Mouse (Mus musculus) embryonic fibroblast, embryonic 13.5 days (primary cell): ENCODE measurements around the gene Vps36. TPM values are rescaled to one million over a fixed set of nuclear protein-coding genes. Genes with fewer than 3 reads are reported as not detected.

Source experiments
- H3K27ac ChIP-seq: 2 replicates; pipeline ENCODE4 v1.5.1; 2012; ENCODE audit warnings: low read length, control low read depth, inconsistent platforms; ENCODE audit not compliant: insufficient read depth
- H3K4me1 ChIP-seq: 2 replicates; pipeline ENCODE4 v1.6.1; 2011; ENCODE audit warnings: low read length; ENCODE audit not compliant: control insufficient read depth, insufficient read depth
- H3K4me3 ChIP-seq: 2 replicates; pipeline ENCODE4 v1.5.1; 2011; ENCODE audit warnings: mild to moderate bottlenecking, control low read depth, low read length; ENCODE audit not compliant: insufficient read depth
- CTCF ChIP-seq: IDR thresholded peaks from 2 replicates; pipeline ENCODE4 v1.5.1; 2011; ENCODE audit warnings: mild to moderate bottlenecking, control low read depth, low read length, moderate library complexity, borderline replicate concordance; ENCODE audit not compliant: insufficient read depth
- POLR2A ChIP-seq: IDR thresholded peaks from 2 replicates; pipeline ENCODE4 v1.6.1; 2011; ENCODE audit warnings: low read depth, mild to moderate bottlenecking, control low read depth, low read length, moderate library complexity
- polyA plus RNA-seq: library from polyadenylated mRNA; stranded (reverse); fragments of >200 nt; gene quantifications from 2 replicates; pipeline ENCODE4 v1.2.4, GENCODE M21; 2011; ENCODE audit warnings: low read depth; ENCODE audit not compliant: missing spikeins, insufficient read length

Vps36 gene
- polyA plus RNA-seq, 1 experiment = 29.0 TPM

DNA sequence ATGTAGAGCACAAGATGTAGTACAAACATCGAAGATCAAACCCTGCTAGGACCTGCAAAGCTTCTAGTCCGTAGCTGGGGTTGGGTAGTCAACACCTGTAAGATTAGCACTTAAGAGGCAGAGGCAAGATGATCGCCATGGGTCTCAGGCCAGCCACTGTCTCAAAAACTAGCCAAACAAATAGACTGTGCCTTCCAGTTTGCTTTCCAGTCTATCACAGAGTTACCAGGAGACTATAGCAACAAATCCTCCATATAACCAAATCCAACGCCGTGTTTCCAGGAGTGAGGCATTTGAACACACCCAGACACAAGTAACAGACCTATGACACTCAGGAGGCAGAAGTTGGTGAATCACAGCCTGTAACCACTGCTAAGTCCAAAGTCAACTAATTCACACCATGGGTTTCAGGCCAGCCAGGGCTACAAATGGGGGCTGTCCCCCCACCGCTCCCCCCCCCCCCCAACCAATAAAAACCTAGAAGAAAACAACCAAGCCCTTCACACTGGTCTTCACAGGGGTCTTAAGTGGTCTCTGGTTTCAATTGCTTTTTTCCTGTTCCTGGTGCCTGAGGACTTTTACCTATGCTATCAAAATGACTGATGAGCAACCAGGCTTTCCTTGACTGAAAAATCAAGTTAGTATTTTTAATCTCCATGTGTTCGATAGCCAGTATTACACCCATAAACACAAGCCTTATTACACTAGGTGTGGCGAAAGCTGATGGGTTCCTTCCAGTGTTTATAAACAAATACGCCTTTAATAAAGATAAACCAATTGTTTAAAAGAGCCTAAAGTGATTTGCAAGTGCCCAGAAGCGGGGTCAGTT lies 27.1 kb upstream of the Vps36 start:
- 0 out of 2 replicates have a peak, but pooled peaks cover 2% of the 10 kb centered on the region for H3K4me1 ChIP-seq
- no peak for TF ChIP-seq CTCF
- no peak for TF ChIP-seq POLR2A
- peak overlapping the region; percentile 30; the same call in 1 of the 2 replicates for H3K27ac ChIP-seq
- peak overlapping the region; percentile 51 for H3K4me3 ChIP-seq

DNA sequence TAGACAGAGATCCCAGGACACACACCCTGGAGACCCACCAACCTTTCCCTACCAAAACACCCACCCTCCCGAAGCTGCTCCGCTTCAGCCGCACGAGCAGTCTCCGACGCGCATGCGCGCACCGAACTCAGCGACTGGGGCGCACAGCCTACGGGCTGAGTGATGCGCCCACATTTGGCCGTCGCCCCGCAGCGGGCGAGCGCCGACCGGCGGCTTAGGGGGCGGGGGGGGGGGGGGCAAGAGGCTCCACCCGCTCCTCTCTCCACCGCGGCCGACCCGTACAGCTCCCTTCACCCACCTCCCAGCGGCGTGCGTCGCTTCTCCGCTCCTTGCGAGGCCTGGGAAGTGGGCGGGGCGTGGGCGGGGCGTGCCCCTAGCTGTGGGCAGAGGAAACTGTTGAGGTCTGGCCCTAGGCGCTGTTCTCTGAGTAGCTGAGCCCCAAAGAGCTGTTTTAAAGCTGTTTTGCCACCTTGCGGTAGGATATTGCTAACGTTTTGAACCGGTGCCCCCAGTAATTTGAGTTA lies 26.5 kb upstream of the Vps36 start, which contains the start of gene Nek3:
Nek3 (minus strand) TSS at position 356 of the 524 bp plus-strand sequence.
- Histone ChIP-seq H3K4me1 (0 out of 2 replicates have a peak, but pooled peaks cover 2% of the 10 kb centered on the region), H3K4me3 (peak within 1 kb of the TSS; percentile 51), H3K27ac (peak within 1 kb of the TSS; percentile 30; the same call in 1 of the 2 replicates)
- TF ChIP-seq POLR2A (peak; percentile 81), CTCF (no peak)

DNA sequence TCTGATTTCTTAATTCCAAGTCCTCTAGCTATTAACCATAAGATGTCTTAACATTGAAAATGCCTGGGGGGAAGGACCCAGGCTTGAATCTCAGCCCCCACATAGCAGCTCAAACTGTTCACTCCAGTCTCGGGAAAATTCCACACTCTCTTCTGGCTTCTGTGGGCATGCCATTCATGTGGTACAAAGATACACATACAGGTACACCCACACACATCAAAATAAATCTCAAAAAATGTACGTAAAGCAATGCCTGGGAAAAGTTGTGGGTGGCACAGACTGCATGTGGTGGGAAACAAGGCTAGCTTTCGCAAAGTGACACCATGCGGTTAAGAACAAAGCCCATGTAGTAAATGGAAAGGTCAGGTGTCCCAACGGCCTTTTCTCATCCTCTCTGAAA lies 23.4 kb upstream of the Vps36 start:
- Histone ChIP-seq H3K27ac (no peak overlapping the region), H3K4me1 (0 out of 2 replicates have a peak, but pooled peaks cover 2% of the 10 kb centered on the region), H3K4me3 (no peak overlapping the region)
- no peak for TF ChIP-seq POLR2A
- no peak for TF ChIP-seq CTCF

DNA sequence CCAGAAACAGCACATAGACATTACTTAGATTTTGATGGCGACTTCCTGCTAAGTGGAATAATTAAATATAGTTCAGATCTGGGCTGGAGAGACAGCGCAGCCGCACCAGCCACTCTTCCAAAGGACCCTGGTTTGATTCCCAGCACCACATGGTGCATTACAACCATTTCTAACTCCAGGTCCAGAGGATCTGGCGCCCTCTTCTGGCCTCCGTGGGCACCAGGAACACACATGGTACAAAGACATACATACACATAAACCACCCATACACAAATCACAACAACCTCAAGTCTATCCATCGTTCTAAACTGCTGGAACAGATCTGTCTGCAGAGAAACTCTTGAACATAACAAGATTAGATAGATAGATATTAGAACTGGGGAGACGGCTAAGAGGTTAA lies 16.6 kb upstream of the Vps36 start:
- TF ChIP-seq POLR2A (no peak), CTCF (no peak)
- Histone ChIP-seq H3K4me1 (no peaks in the 10 kb centered on the region), H3K27ac (no peak overlapping the region), H3K4me3 (no peak overlapping the region)

DNA sequence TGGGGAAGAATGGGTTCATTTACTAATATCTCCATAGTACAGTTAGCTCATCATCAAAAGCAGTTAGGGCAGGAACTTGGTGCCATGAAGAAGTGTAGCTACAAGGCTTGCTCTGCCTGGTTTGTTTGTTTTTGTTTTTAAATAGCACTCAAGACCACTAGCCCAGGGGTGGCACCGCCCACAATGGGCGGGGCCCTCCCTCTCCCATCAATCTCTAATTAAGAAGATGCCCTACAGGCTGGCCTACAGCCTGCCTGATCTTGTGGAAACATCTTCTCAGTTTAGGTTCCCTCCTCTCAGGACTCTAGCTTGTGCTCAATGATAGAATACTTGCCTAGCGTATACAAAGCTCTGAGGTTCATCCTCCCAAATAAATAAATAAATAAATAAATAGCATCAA lies 7.7 kb upstream of the Vps36 start:
- TF ChIP-seq POLR2A = no peak
- no peak for TF ChIP-seq CTCF
- peak overlapping the region; percentile 57 for H3K4me3 ChIP-seq
- no peaks in the 10 kb centered on the region for H3K4me1 ChIP-seq
- H3K27ac ChIP-seq = peak overlapping the region; percentile 23; the same call in 1 of the 2 replicates

DNA sequence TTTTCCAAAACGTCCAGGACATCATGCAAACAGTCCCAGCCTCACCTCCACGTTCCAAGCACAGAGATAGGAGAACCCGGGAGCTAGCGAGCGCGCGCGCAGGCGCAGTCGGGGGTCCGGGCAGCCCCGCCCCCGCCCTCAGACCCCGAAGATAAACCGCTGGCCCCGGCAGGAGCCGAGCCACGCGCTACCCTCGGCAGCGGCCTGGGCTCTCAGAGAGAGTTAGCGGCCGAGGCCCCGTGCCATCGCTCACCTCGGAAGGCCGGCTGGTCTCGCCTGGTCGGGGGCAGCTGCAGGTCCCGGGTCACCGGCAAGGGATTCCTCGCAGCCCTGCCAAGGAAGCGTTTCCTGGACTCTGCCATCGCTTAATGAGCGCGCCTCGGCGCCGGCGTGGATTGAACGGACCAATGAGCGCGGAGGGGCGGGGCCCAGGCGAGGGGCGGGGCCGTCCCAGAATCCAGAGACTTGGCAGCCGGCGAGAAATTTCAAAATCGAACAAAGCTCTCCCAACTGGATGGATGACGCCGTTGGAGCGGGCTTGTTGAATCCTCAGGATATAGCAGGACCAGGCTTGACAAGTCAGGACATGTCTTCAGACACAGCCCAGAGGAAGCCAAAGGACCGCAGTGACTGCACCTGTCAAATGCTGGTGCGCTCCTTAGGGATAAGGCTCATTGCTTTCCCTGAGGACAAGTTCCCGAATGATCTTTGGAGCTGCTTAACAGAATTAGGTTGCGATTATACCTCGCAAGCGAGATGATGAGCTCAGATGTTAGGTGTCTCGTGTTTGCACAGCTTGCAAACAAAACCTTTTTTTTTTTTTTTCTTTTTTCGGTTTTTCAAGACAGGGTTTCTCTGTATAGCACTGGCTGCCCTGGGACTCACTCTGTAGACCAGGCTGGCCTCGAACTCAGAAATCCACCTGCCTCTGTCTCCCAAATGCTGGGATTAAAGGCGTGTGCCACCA lies 6.9 kb upstream of the Vps36 start, which contains the start of gene Ckap2:
Ckap2 (minus strand) TSS at position 389 of the 967 bp plus-strand sequence.
- TF ChIP-seq POLR2A (peak; percentile 61), CTCF (no peak)
- H3K27ac ChIP-seq = peak within 1 kb of the TSS; percentile 89
- peak within 1 kb of the TSS; percentile 57 for H3K4me3 ChIP-seq

DNA sequence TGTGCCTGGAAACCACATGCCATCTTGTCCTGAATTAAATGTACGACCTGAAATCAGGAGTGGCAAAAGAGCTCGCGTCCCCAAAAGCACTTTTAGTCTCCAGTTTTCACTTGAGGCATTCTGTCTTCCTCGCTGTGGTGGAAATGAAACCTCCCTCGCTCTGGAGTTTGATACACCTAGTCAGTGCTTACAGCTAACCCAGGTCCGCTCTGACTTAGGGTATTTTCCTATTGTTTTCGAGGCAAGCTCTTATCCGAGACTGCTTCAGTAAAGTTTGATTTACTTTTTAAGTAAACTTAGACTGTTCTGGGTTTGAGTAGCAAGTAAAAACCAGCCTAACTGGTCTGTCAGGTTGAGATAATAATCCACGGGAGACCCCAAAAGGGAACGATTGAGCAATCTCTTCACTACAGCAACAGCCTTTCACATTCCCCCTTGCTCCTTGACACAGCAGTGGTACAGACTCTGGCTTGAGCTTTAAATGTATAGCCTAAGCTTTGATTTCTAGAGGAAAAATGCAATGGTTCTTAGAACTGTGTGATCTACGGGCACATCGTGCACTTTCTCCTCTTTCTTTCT lies 912 bp downstream of the Vps36 start:
- TF ChIP-seq POLR2A = no peak
- TF ChIP-seq CTCF = no peak
- Histone ChIP-seq H3K4me1 (peaks cover 3% of the 10 kb centered on the region; the same call in 1 of the 2 replicates), H3K27ac (peak overlapping the region; percentile 99), H3K4me3 (peak overlapping the region; percentile 98)

More for the DNA sequence above, 6.9 kb upstream of the Vps36 start, which contains the start of gene Ckap2:
- H3K4me1 ChIP-seq = no peaks in the 10 kb centered on the region

DNA sequence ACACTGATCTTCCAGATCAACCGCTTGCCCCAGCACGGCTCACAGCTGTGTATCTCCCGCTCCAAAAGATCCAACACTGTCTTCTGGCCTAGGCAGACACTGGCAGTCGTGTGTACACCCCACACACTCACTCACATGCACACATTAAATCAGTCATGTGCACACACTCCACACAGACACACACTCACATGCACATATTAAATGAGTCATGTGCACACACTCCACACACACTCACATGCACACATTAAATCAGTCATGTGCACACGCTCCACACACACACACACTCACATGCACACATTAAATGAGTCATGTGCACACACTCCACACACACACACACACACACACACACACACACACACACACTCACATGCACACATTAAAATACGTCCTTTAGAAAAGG lies 5.3 kb downstream of the Vps36 start:
- peaks cover 3% of the 10 kb centered on the region; the same call in 1 of the 2 replicates for H3K4me1 ChIP-seq
- no peak overlapping the region for H3K27ac ChIP-seq
- TF ChIP-seq CTCF = no peak
- no peak for TF ChIP-seq POLR2A
- no peak overlapping the region for H3K4me3 ChIP-seq

DNA sequence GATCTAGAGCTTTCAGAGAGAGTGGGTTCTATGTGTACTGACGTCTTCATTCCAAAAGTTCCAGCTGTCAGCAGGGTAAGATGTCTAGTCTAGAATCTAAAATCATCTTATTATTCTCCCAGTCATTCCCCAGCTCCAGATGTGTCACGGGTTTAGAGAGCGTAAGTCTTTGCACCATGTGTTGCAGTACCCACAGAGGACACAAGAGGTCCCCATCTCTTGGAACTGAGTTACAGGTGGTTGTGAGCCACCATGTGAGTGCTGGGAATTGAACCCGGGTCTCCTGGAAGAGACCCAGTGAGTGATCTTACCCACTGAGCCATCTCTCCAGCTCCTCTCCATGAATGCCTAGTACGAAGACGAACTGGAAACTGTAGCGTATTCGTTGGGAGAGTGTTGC lies 6.9 kb downstream of the Vps36 start:
- no peak overlapping the region for H3K27ac ChIP-seq
- H3K4me1 ChIP-seq = peaks cover under 1% of the 10 kb centered on the region; the same call in 1 of the 2 replicates
- no peak for TF ChIP-seq CTCF
- no peak for TF ChIP-seq POLR2A
- no peak overlapping the region for H3K4me3 ChIP-seq
